Mouse (Mus musculus) MEL (cell line): ENCODE data around the gene Kctd8. TPM values are rescaled to one million over a fixed set of nuclear protein-coding genes. Genes with fewer than 3 reads are reported as not detected.

ENCODE experiments used
- DNase-seq: peaks from one replicate; pipeline ENCODE4 v3.0.0; 2011; ENCODE audit warnings: low read depth, low spot score
- H3K27ac ChIP-seq: 2 replicates; pipeline ENCODE4 v1.5.1; 2012; ENCODE audit warnings: low read depth, mild to moderate bottlenecking, control low read depth, low read length, moderate library complexity; ENCODE audit not compliant: control insufficient read depth
- H3K27me3 ChIP-seq, 2 experiments: fragments of 150-350 bp in 1 of 2; sonication (generic) in 1 of 2; 2 replicates each; pipeline ENCODE4 v1.6.1; 2012; ENCODE audit warnings: low read length in 2 of 2, mild to moderate bottlenecking in 2 of 2, improper control_type of control experiment in 1 of 2, moderate library complexity in 1 of 2; ENCODE audit not compliant: insufficient read depth in 2 of 2, control insufficient read depth in 1 of 2
- H3K36me3 ChIP-seq, 2 experiments: 2 replicates each; pipeline ENCODE4 v1.6.1; 2012 to 2014; ENCODE audit warnings: low read length in 2 of 2, improper control_type of control experiment in 1 of 2, inconsistent platforms in 1 of 2, mild to moderate bottlenecking in 1 of 2; ENCODE audit not compliant: insufficient read depth in 2 of 2, control insufficient read depth in 1 of 2
- H3K4me1 ChIP-seq, 2 experiments: fragments of 150-350 bp in 1 of 2; sonication (generic) in 1 of 2; 2 replicates each; pipeline ENCODE4 v1.6.1; 2012; ENCODE audit warnings: low read length in 2 of 2, improper control_type of control experiment in 1 of 2, mild to moderate bottlenecking in 1 of 2; ENCODE audit not compliant: insufficient read depth in 2 of 2, control insufficient read depth in 1 of 2
- H3K4me3 ChIP-seq, 2 experiments: fragments of 150-350 bp in 1 of 2; sonication (generic) in 1 of 2; 2 replicates each; pipeline ENCODE4 v1.5.1; 2012; ENCODE audit warnings: low read depth in 2 of 2, low read length in 2 of 2, mild to moderate bottlenecking in 2 of 2, moderate library complexity in 2 of 2, control low read depth in 1 of 2, improper control_type of control experiment in 1 of 2; ENCODE audit not compliant: control insufficient read depth in 1 of 2, insufficient read depth in 1 of 2
- H3K79me2 ChIP-seq: 2 replicates; pipeline ENCODE4 v1.6.1; 2012; ENCODE audit warnings: mild to moderate bottlenecking, low read length, moderate library complexity; ENCODE audit not compliant: control insufficient read depth, poor library complexity, insufficient read depth
- H3K9ac ChIP-seq: 2 replicates; pipeline ENCODE4 v1.6.1; 2012; ENCODE audit warnings: low read depth, mild to moderate bottlenecking, control low read depth, low read length, moderate library complexity; ENCODE audit not compliant: control insufficient read depth, poor library complexity, severe bottlenecking
- H3K9me3 ChIP-seq: fragments of 150-350 bp; sonication (generic); replicated peaks from 2 replicates; pipeline ENCODE4 v1.6.1; 2012; ENCODE audit warnings: mild to moderate bottlenecking, low read length, improper control_type of control experiment, moderate library complexity; ENCODE audit not compliant: insufficient read depth
- BHLHE40 ChIP-seq: IDR thresholded peaks from 2 replicates; pipeline ENCODE4 v1.6.1; 2012; ENCODE audit warnings: low read depth, mild to moderate bottlenecking, inconsistent platforms, low read length, improper control_type of control experiment, borderline replicate concordance
- CHD2 ChIP-seq: IDR thresholded peaks from 2 replicates; pipeline ENCODE4 v1.6.1; 2011; ENCODE audit warnings: low read length, improper control_type of control experiment
- E2F4 ChIP-seq: IDR thresholded peaks from 2 replicates; pipeline ENCODE4 v1.6.1; 2011; ENCODE audit warnings: low read depth, low read length, improper control_type of control experiment, borderline replicate concordance
- ELF1 ChIP-seq: IDR thresholded peaks from 2 replicates; pipeline ENCODE4 v1.6.1; 2014; ENCODE audit warnings: low read depth, mild to moderate bottlenecking, inconsistent platforms, low read length, improper control_type of control experiment, moderate library complexity
- GABPA ChIP-seq: IDR thresholded peaks from 2 replicates; pipeline ENCODE4 v1.6.1; 2012; ENCODE audit warnings: low read depth, mild to moderate bottlenecking, inconsistent platforms, low read length, improper control_type of control experiment, moderate library complexity
- GATA1 ChIP-seq: IDR thresholded peaks from 2 replicates; pipeline ENCODE4 v1.6.1; 2011; ENCODE audit warnings: low read depth, low read length, improper control_type of control experiment
- JUND ChIP-seq: IDR thresholded peaks from 2 replicates; pipeline ENCODE4 v1.6.1; 2011; ENCODE audit warnings: low read depth, mild to moderate bottlenecking, improper control_type of control experiment, low read length
- MAFK ChIP-seq: IDR thresholded peaks from 2 replicates; pipeline ENCODE4 v1.6.1; 2011; ENCODE audit warnings: low read depth, mild to moderate bottlenecking, low read length, improper control_type of control experiment, borderline replicate concordance
- MEF2A ChIP-seq: IDR thresholded peaks from 2 replicates; pipeline ENCODE4 v1.6.1; 2014; ENCODE audit warnings: low read depth, mild to moderate bottlenecking, inconsistent platforms, low read length, improper control_type of control experiment; ENCODE audit not compliant: poor library complexity, insufficient replicate concordance, severe bottlenecking; ENCODE audit errors: extremely low read depth
- MXI1 ChIP-seq: IDR thresholded peaks from 2 replicates; pipeline ENCODE4 v1.6.1; 2011; ENCODE audit warnings: mild to moderate bottlenecking, low read depth, low read length, improper control_type of control experiment
- MYC ChIP-seq: IDR thresholded peaks from 2 replicates; pipeline ENCODE4 v1.6.1; 2011; ENCODE audit warnings: low read depth, mild to moderate bottlenecking, low read length, improper control_type of control experiment, moderate library complexity
- NELFE ChIP-seq: IDR thresholded peaks from 2 replicates; pipeline ENCODE4 v1.6.1; 2011; ENCODE audit warnings: low read depth, low read length, improper control_type of control experiment
- NRF1 ChIP-seq: IDR thresholded peaks from 2 replicates; pipeline ENCODE4 v1.6.1; 2014; ENCODE audit warnings: low read depth, mild to moderate bottlenecking, inconsistent platforms, low read length, improper control_type of control experiment, moderate library complexity; ENCODE audit not compliant: poor library complexity, insufficient read depth, severe bottlenecking
- POLR2A ChIP-seq, 2 experiments: IDR thresholded peaks; 2 replicates each; pipeline ENCODE4 v1.6.1; 2011 to 2012; ENCODE audit warnings: low read length in 2 of 2, mild to moderate bottlenecking in 2 of 2, control low read depth in 1 of 2, improper control_type of control experiment in 1 of 2, low read depth in 1 of 2, moderate library complexity in 1 of 2; ENCODE audit not compliant: control insufficient read depth in 1 of 2, insufficient read depth in 1 of 2, poor library complexity in 1 of 2
- POLR2AphosphoS2 ChIP-seq: IDR thresholded peaks from 2 replicates; pipeline ENCODE4 v1.6.1; 2011; ENCODE audit warnings: low read length, improper control_type of control experiment
- RCOR1 ChIP-seq: IDR thresholded peaks from 2 replicates; pipeline ENCODE4 v1.6.1; 2012; ENCODE audit warnings: low read depth, mild to moderate bottlenecking, inconsistent platforms, low read length, improper control_type of control experiment
- SMC3 ChIP-seq: IDR thresholded peaks from 2 replicates; pipeline ENCODE4 v1.6.1; 2011; ENCODE audit warnings: low read depth, low read length, improper control_type of control experiment
- TAL1 ChIP-seq: IDR thresholded peaks from 2 replicates; pipeline ENCODE4 v1.6.1; 2012; ENCODE audit warnings: mild to moderate bottlenecking, inconsistent platforms, low read length, moderate library complexity, mixed read lengths
- TBP ChIP-seq: IDR thresholded peaks from 2 replicates; pipeline ENCODE4 v1.8.0; 2011; ENCODE audit warnings: low read depth, low read length, improper control_type of control experiment
- TCF12 ChIP-seq: IDR thresholded peaks from 2 replicates; pipeline ENCODE4 v1.6.1; 2014; ENCODE audit warnings: low read depth, mild to moderate bottlenecking, inconsistent platforms, low read length, improper control_type of control experiment, moderate library complexity
- UBTF ChIP-seq: IDR thresholded peaks from 2 replicates; pipeline ENCODE4 v1.6.1; 2012; ENCODE audit warnings: low read depth, mild to moderate bottlenecking, inconsistent platforms, low read length, improper control_type of control experiment, moderate library complexity, borderline replicate concordance; ENCODE audit not compliant: insufficient read depth
- USF2 ChIP-seq, 2 experiments: IDR thresholded peaks; 2 replicates each; pipeline ENCODE4 v1.6.1; 2011 to 2012; ENCODE audit warnings: improper control_type of control experiment in 2 of 2, low read length in 2 of 2, borderline replicate concordance in 1 of 2, inconsistent platforms in 1 of 2, low read depth in 1 of 2, mild to moderate bottlenecking in 1 of 2; ENCODE audit not compliant: insufficient read depth in 1 of 2
- ZNF384 ChIP-seq: IDR thresholded peaks from 2 replicates; pipeline ENCODE4 v1.6.1; 2012; ENCODE audit warnings: low read depth, mild to moderate bottlenecking, inconsistent platforms, low read length, improper control_type of control experiment
- polyA plus RNA-seq, 2 experiments: library from polyadenylated mRNA; stranded (reverse) in 1 of 2; unstranded in 1 of 2; fragments of >175 nt in 1 of 2; fragments of >200 nt in 1 of 2; gene quantifications; 2 replicates each; pipeline versions ENCODE4 v1.2.1 to v1.2.4; 2012; ENCODE audit warnings: low replicate concordance in 2 of 2, low read depth in 1 of 2; ENCODE audit not compliant: insufficient read length in 2 of 2, insufficient read depth in 1 of 2, missing spikeins in 1 of 2
- total RNA-seq: library from RNA; depleted of rRNA; stranded (reverse); fragments of 300-350 nt; gene quantifications from 2 replicates; pipeline ENCODE4 v1.2.3, GENCODE M21; 2012; rRNA removed

Kctd8 gene
- total RNA-seq: not detected in 2 replicates
- polyA plus RNA-seq: not detected

GRCm38 (mm10) chr5:69340919-69341801 is at the start of gene Kctd8:
Gene Kctd8, minus strand, starts transcription at chr5:69341679.
- no peak for DNase-seq
- TF ChIP-seq POLR2AphosphoS2 (no peak), GATA1 (no peak), MEF2A (no peak), GABPA (no peak), MXI1 (no peak), SMC3 (no peak), NELFE (no peak), TBP (no peak), TAL1 (no peak), ELF1 (no peak), E2F4 (no peak), ZNF384 (no peak), NRF1 (no peak), RCOR1 (no peak)
- TF ChIP-seq, all 39 proteins: peak for 0
- H3K9ac ChIP-seq: no peak within 1 kb of the TSS
- no peaks in the 10 kb centered on the region for H3K79me2 ChIP-seq
- H3K36me3 ChIP-seq: no peaks in the 10 kb centered on the region
- no peak within 1 kb of the TSS for H3K27ac ChIP-seq
- no peak within 1 kb of the TSS for H3K4me3 ChIP-seq
- no peaks in the 10 kb centered on the region for H3K27me3 ChIP-seq
- H3K9me3 ChIP-seq: no peaks in the 10 kb centered on the region
- H3K4me1 ChIP-seq: no peaks in the 10 kb centered on the region

DNA sequence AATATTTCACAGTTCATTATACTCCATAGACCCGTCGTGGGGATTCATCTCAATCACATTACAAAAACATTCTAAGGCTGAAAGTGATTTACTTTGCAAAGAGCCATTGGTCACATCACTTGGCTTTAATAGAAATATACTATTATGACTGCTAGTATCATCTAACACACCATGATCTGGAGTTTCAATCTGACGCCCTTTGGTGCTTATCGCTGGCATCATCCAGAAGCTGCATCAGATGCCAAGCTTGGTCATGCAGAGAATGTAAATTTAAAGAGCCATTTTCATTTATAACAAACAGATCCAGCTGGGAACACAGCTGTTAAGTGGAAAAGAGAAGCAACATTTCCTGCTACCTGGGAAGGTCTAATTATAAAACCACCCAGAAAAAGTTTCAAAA is 37.6 kb upstream of the Kctd8 start:
- no peak overlapping the region for H3K27ac ChIP-seq
- no peaks in the 10 kb centered on the region for H3K27me3 ChIP-seq
- no peaks in the 10 kb centered on the region for H3K9me3 ChIP-seq
- H3K4me1 ChIP-seq: no peaks in the 10 kb centered on the region
- no peaks in the 10 kb centered on the region for H3K36me3 ChIP-seq
- H3K4me3 ChIP-seq: no peak overlapping the region
- H3K9ac ChIP-seq: no peak overlapping the region
- no peak for DNase-seq
- no peaks in the 10 kb centered on the region for H3K79me2 ChIP-seq
- TF ChIP-seq BHLHE40 (no peak), SMC3 (no peak), TAL1 (no peak), POLR2A (IDR thresholded peaks at IDR 0.05; ENCODE audit: control insufficient read depth in 1 of 2, insufficient read depth in 1 of 2, low read depth in 1 of 2, low read length in 2 of 2, poor library complexity in 1 of 2) (no peak), USF2 (IDR thresholded peaks at IDR 0.05; ENCODE audit: borderline replicate concordance in 1 of 2, insufficient read depth in 1 of 2, low read depth in 1 of 2, low read length in 2 of 2) (no peak), MYC (no peak), CHD2 (no peak), GABPA (no peak), TBP (no peak), ELF1 (no peak), UBTF (no peak), JUND (no peak), MAFK (no peak), TCF12 (no peak)
